Mouse (Mus musculus) thymus, postnatal 0 days (tissue): Measurements from ENCODE around the gene Tgfb1. TPM values are rescaled to one million over a fixed set of nuclear protein-coding genes. Genes with fewer than 3 reads are reported as not detected.

ENCODE experiments used
- DNase-seq: peaks from one replicate; pipeline ENCODE4 v3.0.0-alpha.2; 2015; ENCODE audit warnings: low spot score
- polyA plus RNA-seq: library from polyadenylated mRNA; unstranded; fragments of >200 nt; fragmentation: Nextera tagmentation; extraction: Ambion mirVana; gene quantifications from 2 replicates; pipeline ENCODE4 v1.2.1, GENCODE M21; 2015

Tgfb1 gene
- polyA plus RNA-seq, 1 experiment from 2014 or later = 11.6 TPM

- DNase-seq = peak; percentile 30
Observed at GRCm38 (mm10) chr7:25674719-25675300, 12.0 kb upstream of the Tgfb1 start, which contains the start of gene Tmem91. Tmem91 (minus strand) TSS chr7:25675166.

- no peak for DNase-seq
Observed at GRCm38 (mm10) chr7:25675405-25675804, 11.4 kb upstream of the Tgfb1 start.

GRCm38 (mm10) chr7:25676085-25676781, 10.6 kb upstream of the Tgfb1 start:
- DNase-seq = no peak

- no peak for DNase-seq
Observed at GRCm38 (mm10) chr7:25677013-25677412, 9.8 kb upstream of the Tgfb1 start.

- DNase-seq = no peak
Observed at GRCm38 (mm10) chr7:25679971-25680370, 6.8 kb upstream of the Tgfb1 start.

- peak; percentile 97 for DNase-seq
Observed at GRCm38 (mm10) chr7:25680514-25681258, 6.1 kb upstream of the Tgfb1 start, which contains the start of gene B9d2. B9d2 (plus strand) TSS chr7:25680780.

GRCm38 (mm10) chr7:25681341-25682231, 5.2 kb upstream of the Tgfb1 start:
- peak; percentile 79 for DNase-seq

- DNase-seq = peak; percentile 72
Observed at GRCm38 (mm10) chr7:25683474-25684180, 3.2 kb upstream of the Tgfb1 start.

- no peak for DNase-seq
Observed at GRCm38 (mm10) chr7:25684659-25685058, 2.1 kb upstream of the Tgfb1 start.

GRCm38 (mm10) chr7:25685926-25686470, 804 bp upstream of the Tgfb1 start:
- no peak for DNase-seq

GRCm38 (mm10) chr7:25687811-25688401, 1.1 kb downstream of the Tgfb1 start:
- DNase-seq = peak; percentile 56

GRCm38 (mm10) chr7:25688810-25689586, 2.2 kb downstream of the Tgfb1 start:
- peak; percentile 84 for DNase-seq

- DNase-seq = no peak
Observed at GRCm38 (mm10) chr7:25689603-25690021, 2.8 kb downstream of the Tgfb1 start.

- no peak for DNase-seq
Observed at GRCm38 (mm10) chr7:25690051-25690450, 3.2 kb downstream of the Tgfb1 start.

GRCm38 (mm10) chr7:25694104-25694503, 7.3 kb downstream of the Tgfb1 start:
- DNase-seq = no peak

GRCm38 (mm10) chr7:25699851-25700250, 13.0 kb downstream of the Tgfb1 start:
- no peak for DNase-seq

GRCm38 (mm10) chr7:25700732-25701131, 13.9 kb downstream of the Tgfb1 start:
- DNase-seq = no peak

GRCm38 (mm10) chr7:25702350-25702749, 15.5 kb downstream of the Tgfb1 start:
- no peak for DNase-seq
